Mouse (Mus musculus) forebrain, postnatal 0 days (tissue): ENCODE measurements at regions not wholly inside any gene's neighbourhood (a gene's known extent, or its start where the extent isn't known, plus 50 kb on each side); places are given as distances from the start of the nearest gene placed in this dataset.
A peak's percentile ranks its signal among the peaks of the same experiment; 100 is the strongest.
"Not testable (repeated sequence)": the region's sequence is repeated elsewhere in the genome, so short reads cannot be mapped to it uniquely, and the experiment has no call there.

ENCODE experiments used
- ATAC-seq: fragments of 200-750 bp; cut with Nextera tagmentation; 2 replicates; pipeline ENCODE4 v1.8.0; 2017; ENCODE audit warnings: mild to moderate bottlenecking, moderate library complexity
- DNase-seq: peaks from one replicate; pipeline ENCODE4 v3.0.0-alpha.2; 2015
- H3K27ac ChIP-seq: fragments of 300-500 bp; sonication (generic); 2 replicates; pipeline ENCODE4 v1.5.1; 2014; ENCODE audit warnings: low read depth, mild to moderate bottlenecking, antibody characterized with exemption, low read length, moderate library complexity, mixed read lengths
- H3K27me3 ChIP-seq: fragments of 300-500 bp; sonication (generic); 2 replicates; pipeline ENCODE4 v1.6.1; 2014; ENCODE audit warnings: mild to moderate bottlenecking, low read length, mixed read lengths; ENCODE audit not compliant: insufficient read depth
- H3K36me3 ChIP-seq: fragments of 300-500 bp; sonication (generic); 2 replicates; pipeline ENCODE4 v1.6.1; 2014; ENCODE audit warnings: mild to moderate bottlenecking, moderate library complexity; ENCODE audit not compliant: insufficient read depth
- H3K4me1 ChIP-seq: fragments of 300-500 bp; sonication (generic); 2 replicates; pipeline ENCODE4 v1.6.1; 2014; ENCODE audit warnings: antibody characterized with exemption; ENCODE audit not compliant: insufficient read depth
- H3K4me2 ChIP-seq: fragments of 300-500 bp; sonication (generic); 2 replicates; pipeline ENCODE4 v1.6.1; 2014; ENCODE audit warnings: low read depth, mild to moderate bottlenecking, moderate library complexity
- H3K4me3 ChIP-seq: fragments of 300-500 bp; sonication (generic); 2 replicates; pipeline ENCODE4 v1.5.1; 2014; ENCODE audit warnings: low read depth, low read length, mixed read lengths
- H3K9ac ChIP-seq: fragments of 300-500 bp; sonication (generic); 2 replicates; pipeline ENCODE4 v1.6.1; 2014; ENCODE audit warnings: mild to moderate bottlenecking
- H3K9me3 ChIP-seq: fragments of 300-500 bp; sonication (generic); 2 replicates; pipeline ENCODE4 v1.6.1; 2016; ENCODE audit warnings: low read length
- CTCF ChIP-seq: sonication (generic); IDR thresholded peaks from 2 replicates; pipeline ENCODE4 v1.5.1; 2016; ENCODE audit warnings: antibody characterized with exemption, control low read depth, low read depth
- WGBS: fragments of 180-500 bp; shearing (Covaris S2); extraction: QIAGEN DNeasy Blood & Tissue Kit; methylation state at CpG from one replicate; pipeline ENCODE4 v1.1.7; 2014; 5-methylcytosine and 5-hydroxymethylcytosine counted together

DNA sequence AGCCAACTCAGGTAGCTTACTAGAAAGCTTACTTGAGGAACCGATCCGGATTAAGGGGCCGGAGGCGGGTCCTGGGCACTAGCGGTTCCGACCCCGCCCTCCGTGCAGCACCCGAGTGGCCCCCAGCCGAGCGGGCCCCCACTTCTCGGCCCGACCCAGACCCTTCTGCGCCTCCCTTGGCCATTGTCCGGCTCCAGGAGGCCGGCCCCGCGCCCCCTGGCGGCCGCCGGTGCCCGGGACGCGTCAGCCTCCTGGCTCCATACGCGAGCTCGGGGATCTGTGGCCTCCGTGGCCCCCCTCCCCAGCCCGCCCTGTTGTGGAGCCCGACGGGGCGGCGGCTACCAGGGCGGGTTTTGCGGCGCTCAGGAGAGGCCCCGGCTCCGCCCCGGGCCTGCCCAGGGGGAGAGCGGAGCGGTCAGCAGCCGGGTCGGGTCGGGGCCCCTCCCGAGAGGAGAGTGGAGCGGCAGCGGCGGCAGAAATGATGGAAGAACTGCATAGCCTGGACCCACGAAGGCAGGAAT is 94.3 kb upstream of the Zfp986 start:
- not testable (repeated sequence) for H3K9me3 ChIP-seq, H3K27ac ChIP-seq, H3K27me3 ChIP-seq, H3K9ac ChIP-seq, H3K4me1 ChIP-seq, H3K36me3 ChIP-seq
- Histone ChIP-seq H3K4me3 (0 out of 2 replicates have a peak overlapping the region, but pooled peaks have one; percentile 5), H3K4me2 (peak overlapping the region; percentile 23; the same call in 1 of the 2 replicates)
- WGBS: 3% methylated on average over 41 of the region's 49 CpGs
- DNase-seq (peak; percentile 0), ATAC-seq (peak; percentile 80)
- TF ChIP-seq CTCF: 0 out of 2 replicates have a peak, but pooled peaks have one; percentile 20

DNA sequence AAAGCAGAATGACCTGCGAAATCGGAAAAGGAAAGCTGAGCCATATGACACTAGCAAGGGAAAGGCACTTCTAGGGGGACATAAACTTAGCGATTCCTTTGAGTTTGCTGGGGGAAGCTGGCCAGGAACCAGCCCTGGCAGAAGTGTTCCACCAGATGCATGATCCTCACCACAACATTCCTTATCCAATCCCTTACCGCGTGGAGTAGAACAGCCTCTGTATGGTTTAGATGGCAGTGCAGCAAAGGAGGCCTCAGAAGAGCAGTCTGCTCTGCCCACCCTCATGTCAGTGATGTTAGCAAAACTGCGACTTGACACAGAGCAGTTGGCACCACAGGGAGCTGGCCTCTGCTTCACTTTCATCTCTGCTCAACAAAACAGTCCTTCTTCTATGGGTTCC is 93.7 kb upstream of the Zfp986 start:
- DNase-seq, H3K9me3 ChIP-seq, H3K9ac ChIP-seq, ATAC-seq, H3K4me3 ChIP-seq, H3K27ac ChIP-seq, H3K4me2 ChIP-seq, H3K36me3 ChIP-seq, H3K4me1 ChIP-seq, H3K27me3 ChIP-seq: not testable (repeated sequence)
- 22% methylated on average over 1 of the region's 6 CpGs for WGBS

DNA sequence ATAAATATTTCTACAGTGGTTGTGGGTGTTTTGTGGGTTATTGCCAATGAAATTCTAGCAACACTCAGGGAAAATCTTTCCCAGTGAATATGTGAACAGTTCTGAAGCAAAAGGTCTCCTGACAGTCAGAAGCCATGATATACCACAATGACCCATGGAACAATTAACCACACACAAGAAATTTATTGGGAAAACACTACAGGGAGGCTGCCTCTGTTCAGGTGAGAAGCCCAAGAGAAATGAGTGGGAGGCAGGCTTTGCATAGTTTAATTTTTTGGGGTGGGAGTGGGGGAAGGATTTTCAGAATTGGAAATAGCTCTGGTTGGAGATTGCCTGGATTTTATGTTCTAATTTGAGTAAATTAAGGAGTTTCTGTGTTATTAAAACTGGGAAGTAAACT is 92.1 kb upstream of the Zfp986 start:
- not testable (repeated sequence) for H3K9me3 ChIP-seq, H3K9ac ChIP-seq, DNase-seq, ATAC-seq, H3K36me3 ChIP-seq, H3K27ac ChIP-seq, H3K4me1 ChIP-seq, H3K4me3 ChIP-seq, H3K27me3 ChIP-seq, H3K4me2 ChIP-seq

DNA sequence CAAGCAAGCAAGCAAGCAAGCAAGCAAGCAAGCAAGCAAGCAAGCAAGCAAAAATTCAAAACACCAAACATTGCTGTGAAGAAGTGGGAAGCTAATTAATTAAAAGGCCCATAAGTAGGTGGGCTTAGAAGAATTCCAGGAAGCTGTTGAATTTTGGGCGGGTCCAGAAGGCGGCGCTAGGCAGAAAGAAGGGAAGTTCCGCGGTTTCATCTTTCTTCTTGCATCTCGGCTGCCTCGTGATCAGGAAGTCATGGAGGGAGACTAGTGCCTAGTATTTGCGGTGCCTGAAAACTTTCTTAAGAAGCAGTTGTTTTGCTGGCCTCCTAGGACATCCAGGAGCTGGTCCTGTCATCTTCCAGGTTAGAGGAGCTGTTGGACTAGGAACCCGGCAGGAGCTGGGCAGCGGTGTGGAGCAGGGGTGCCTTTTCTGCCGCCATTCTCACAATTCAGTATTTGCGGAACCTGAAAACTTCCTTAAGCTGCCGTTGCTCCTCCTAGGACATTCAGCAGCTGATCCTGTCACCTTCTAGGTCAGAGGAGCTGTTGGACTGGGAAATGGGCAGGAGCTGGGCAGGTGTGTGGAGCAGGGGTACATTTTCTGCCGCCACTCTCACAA is 87.2 kb upstream of the Zfp986 start:
- not testable (repeated sequence) for H3K9me3 ChIP-seq, H3K4me1 ChIP-seq, H3K4me3 ChIP-seq, DNase-seq, H3K9ac ChIP-seq, H3K27me3 ChIP-seq, H3K27ac ChIP-seq, H3K36me3 ChIP-seq, ATAC-seq, H3K4me2 ChIP-seq
- no CpG with 5 or more reads among the region's 14 CpGs for WGBS

DNA sequence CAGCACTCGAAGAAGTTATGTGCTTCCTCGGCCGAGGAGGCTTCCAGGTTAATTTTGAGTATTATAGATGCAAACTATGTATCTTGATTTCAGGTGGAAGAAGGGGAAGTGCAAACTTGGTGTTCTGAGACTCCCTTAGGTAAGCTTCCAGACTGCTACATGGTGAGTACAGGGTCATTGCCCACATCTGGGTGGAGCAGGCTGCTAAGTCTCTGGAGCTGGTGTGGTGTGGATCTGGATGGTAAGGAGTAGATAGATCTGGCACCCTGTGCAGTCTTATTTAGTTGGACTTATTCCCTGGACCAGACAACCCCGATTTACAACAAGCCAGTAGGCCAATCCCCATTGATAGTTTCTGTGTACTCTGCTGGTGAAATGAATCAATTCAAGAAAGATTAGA is 53.9 kb upstream of the Zfp986 start:
- WGBS: no CpG with 5 or more reads among the region's 4 CpGs
- H3K27ac ChIP-seq, H3K4me3 ChIP-seq, H3K36me3 ChIP-seq, H3K27me3 ChIP-seq, DNase-seq, H3K9ac ChIP-seq, ATAC-seq, H3K4me1 ChIP-seq, H3K9me3 ChIP-seq, H3K4me2 ChIP-seq: not testable (repeated sequence)
